Mouse (Mus musculus): ENCODE results near the gene Lrrc66. TPM values are rescaled to one million over a fixed set of nuclear protein-coding genes. Genes with fewer than 3 reads are reported as not detected.

Lrrc66 gene
- total and polyA plus RNA-seq, 3 experiments, result 1.1 TPM; not detected in 1

DNA sequence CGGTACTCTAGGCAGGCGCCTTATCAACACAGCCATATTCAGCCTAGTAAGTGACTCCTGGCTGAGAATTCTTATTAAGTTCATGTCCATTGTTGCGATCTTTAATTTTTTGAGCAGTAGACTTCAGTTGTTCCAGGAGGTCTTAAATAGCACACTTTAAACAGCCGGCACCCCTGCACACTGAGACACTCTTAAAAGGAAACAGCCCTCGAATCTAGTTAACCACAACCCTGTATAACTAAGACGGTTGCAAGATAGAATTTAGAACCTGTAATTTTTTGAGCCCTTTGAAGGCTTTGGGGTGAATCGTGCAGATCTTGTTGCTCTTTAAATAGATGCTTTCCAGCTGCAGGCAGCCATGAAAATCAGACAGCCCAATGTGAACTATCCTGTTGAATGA is 17.1 kb downstream of the Lrrc66 start:
- Histone ChIP-seq H3K27ac (ENCODE audit: control insufficient read depth, low read depth, low read length) (no peak overlapping the region), H3K27me3 (ENCODE audit: control insufficient read depth in 1 of 2, insufficient read depth in 2 of 2, low read length in 2 of 2) (no peaks in the 10 kb centered on the region; a peak in 3 of 4 replicates), H3K4me1 (ENCODE audit: control insufficient read depth in 1 of 2, insufficient read depth in 2 of 2, low read length in 2 of 2) (no peaks in the 10 kb centered on the region), H3K36me3 (ENCODE audit: control insufficient read depth in 1 of 2, insufficient read depth in 2 of 2, low read length in 2 of 2) (no peaks in the 10 kb centered on the region), H3K9me3 (replicated peaks; ENCODE audit: insufficient read depth, low read length) (no peaks in the 10 kb centered on the region), H3K79me2 (ENCODE audit: control insufficient read depth, insufficient read depth, low read length, poor library complexity) (no peaks in the 10 kb centered on the region), H3K4me3 (ENCODE audit: control insufficient read depth in 1 of 2, insufficient read depth in 1 of 2, low read depth in 2 of 2, low read length in 2 of 2) (no peak overlapping the region), H3K9ac (ENCODE audit: control insufficient read depth, low read depth, low read length, poor library complexity, severe bottlenecking) (no peak overlapping the region)
- no peak for TF ChIP-seq MEF2A (IDR thresholded peaks at IDR 0.05; ENCODE audit: extremely low read depth, insufficient replicate concordance, low read depth, low read length, poor library complexity, severe bottlenecking)
- TF ChIP-seq ZKSCAN1 (IDR thresholded peaks at IDR 0.05; ENCODE audit: low read depth, low read length), result no peak
- no peak for TF ChIP-seq UBTF (IDR thresholded peaks at IDR 0.05; ENCODE audit: borderline replicate concordance, insufficient read depth, low read depth, low read length)
- no peak for TF ChIP-seq POLR2A (IDR thresholded peaks at IDR 0.05; ENCODE audit: control insufficient read depth in 1 of 2, insufficient read depth in 1 of 2, low read depth in 1 of 2, low read length in 2 of 2, poor library complexity in 1 of 2)
- TF ChIP-seq BHLHE40 (IDR thresholded peaks at IDR 0.05; ENCODE audit: borderline replicate concordance, low read depth, low read length), result no peak
- no peak for TF ChIP-seq SIN3A (IDR thresholded peaks at IDR 0.05; ENCODE audit: low read length)
- TF ChIP-seq EP300 (IDR thresholded peaks at IDR 0.05; ENCODE audit: low read depth in 1 of 2, low read length in 2 of 2), result no peak
- no peak for TF ChIP-seq TAL1 (IDR thresholded peaks at IDR 0.05; ENCODE audit: low read length)
- TF ChIP-seq POLR2AphosphoS5 (IDR thresholded peaks at IDR 0.05; ENCODE audit: borderline replicate concordance, low read depth, low read length), result no peak
- TF ChIP-seq E2F4 (IDR thresholded peaks at IDR 0.05; ENCODE audit: borderline replicate concordance, low read depth, low read length), result no peak
- TF ChIP-seq CTCF (IDR thresholded peaks at IDR 0.05 in 2 of 3, conservative IDR thresholded peaks at IDR 0.05 in 1 of 3; ENCODE audit: control insufficient read depth in 1 of 3, insufficient read depth in 1 of 3, low read depth in 2 of 3, low read length in 3 of 3, poor library complexity in 1 of 3, severe bottlenecking in 1 of 3), result no peak
- TF ChIP-seq NELFE (IDR thresholded peaks at IDR 0.05; ENCODE audit: low read depth, low read length), result no peak
- DNase-seq (ENCODE audit: low read depth, low spot score), result no peak

DNA sequence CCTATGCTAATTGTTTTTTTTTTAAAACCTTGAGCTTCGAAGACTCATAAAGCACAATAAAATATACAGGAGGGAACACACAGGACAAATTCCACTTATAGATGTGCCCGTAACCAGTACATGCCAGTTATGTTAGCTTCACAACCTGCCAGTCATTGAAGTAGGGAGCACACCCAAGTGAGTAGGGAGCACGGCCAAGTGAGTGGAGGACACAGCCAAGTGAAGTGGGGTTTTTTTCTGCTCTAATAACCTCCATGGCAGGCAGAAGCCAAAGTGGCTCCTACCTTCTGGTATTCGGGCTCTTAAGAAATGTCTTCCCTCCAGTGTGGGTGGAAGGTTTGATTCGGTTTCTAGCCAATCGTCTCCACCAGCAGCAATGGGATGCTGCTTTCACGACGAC is 19.0 kb downstream of the Lrrc66 start:
- no peaks in the 10 kb centered on the region for H3K36me3 ChIP-seq (ENCODE audit: control insufficient read depth in 1 of 2, insufficient read depth in 2 of 2, low read length in 2 of 2)
- H3K9ac ChIP-seq (ENCODE audit: control insufficient read depth, low read depth, low read length, poor library complexity, severe bottlenecking), result no peak overlapping the region
- no peak overlapping the region for H3K4me3 ChIP-seq (ENCODE audit: control insufficient read depth in 1 of 2, insufficient read depth in 1 of 2, low read depth in 2 of 2, low read length in 2 of 2)
- DNase-seq (ENCODE audit: low read depth, low spot score), result no peak
- H3K27me3 ChIP-seq (ENCODE audit: control insufficient read depth in 1 of 2, insufficient read depth in 2 of 2, low read length in 2 of 2), result no peaks in the 10 kb centered on the region; a peak in 2 of 4 replicates
- H3K9me3 ChIP-seq (replicated peaks; ENCODE audit: insufficient read depth, low read length), result no peaks in the 10 kb centered on the region
- TF ChIP-seq USF1 (IDR thresholded peaks at IDR 0.05; ENCODE audit: low read depth, low read length), result no peak
- no peak for TF ChIP-seq MEF2A (IDR thresholded peaks at IDR 0.05; ENCODE audit: extremely low read depth, insufficient replicate concordance, low read depth, low read length, poor library complexity, severe bottlenecking)
- no peak for TF ChIP-seq JUND (IDR thresholded peaks at IDR 0.05; ENCODE audit: low read depth, low read length)
- no peak for TF ChIP-seq CHD2 (IDR thresholded peaks at IDR 0.05; ENCODE audit: low read length)
- no peak for TF ChIP-seq ZNF384 (IDR thresholded peaks at IDR 0.05; ENCODE audit: low read depth, low read length)
- no peak for TF ChIP-seq KAT2A (conservative IDR thresholded peaks at IDR 0.05; ENCODE audit: low read depth, low read length)
- no peak for TF ChIP-seq ETS1 (IDR thresholded peaks at IDR 0.05; ENCODE audit: low read depth, low read length)
- TF ChIP-seq E2F4 (IDR thresholded peaks at IDR 0.05; ENCODE audit: borderline replicate concordance, low read depth, low read length), result no peak
- TF ChIP-seq SMC3 (IDR thresholded peaks at IDR 0.05; ENCODE audit: low read depth, low read length), result no peak
- TF ChIP-seq MAZ (IDR thresholded peaks at IDR 0.05; ENCODE audit: low read depth, low read length), result no peak
- TF ChIP-seq CTCF (IDR thresholded peaks at IDR 0.05 in 2 of 3, conservative IDR thresholded peaks at IDR 0.05 in 1 of 3; ENCODE audit: control insufficient read depth in 1 of 3, insufficient read depth in 1 of 3, low read depth in 2 of 3, low read length in 3 of 3, poor library complexity in 1 of 3, severe bottlenecking in 1 of 3), result no peak
- no peak for TF ChIP-seq TAL1 (IDR thresholded peaks at IDR 0.05; ENCODE audit: low read length)
- no peak for TF ChIP-seq MYC (IDR thresholded peaks at IDR 0.05; ENCODE audit: low read depth, low read length)
- no peaks in the 10 kb centered on the region for H3K79me2 ChIP-seq (ENCODE audit: control insufficient read depth, insufficient read depth, low read length, poor library complexity)
- H3K4me1 ChIP-seq (ENCODE audit: control insufficient read depth in 1 of 2, insufficient read depth in 2 of 2, low read length in 2 of 2), result no peaks in the 10 kb centered on the region
- H3K27ac ChIP-seq (ENCODE audit: control insufficient read depth, low read depth, low read length), result no peak overlapping the region
